8 mouse cellular contexts compared by ENCODE assay signal in the genomic region with DNA sequence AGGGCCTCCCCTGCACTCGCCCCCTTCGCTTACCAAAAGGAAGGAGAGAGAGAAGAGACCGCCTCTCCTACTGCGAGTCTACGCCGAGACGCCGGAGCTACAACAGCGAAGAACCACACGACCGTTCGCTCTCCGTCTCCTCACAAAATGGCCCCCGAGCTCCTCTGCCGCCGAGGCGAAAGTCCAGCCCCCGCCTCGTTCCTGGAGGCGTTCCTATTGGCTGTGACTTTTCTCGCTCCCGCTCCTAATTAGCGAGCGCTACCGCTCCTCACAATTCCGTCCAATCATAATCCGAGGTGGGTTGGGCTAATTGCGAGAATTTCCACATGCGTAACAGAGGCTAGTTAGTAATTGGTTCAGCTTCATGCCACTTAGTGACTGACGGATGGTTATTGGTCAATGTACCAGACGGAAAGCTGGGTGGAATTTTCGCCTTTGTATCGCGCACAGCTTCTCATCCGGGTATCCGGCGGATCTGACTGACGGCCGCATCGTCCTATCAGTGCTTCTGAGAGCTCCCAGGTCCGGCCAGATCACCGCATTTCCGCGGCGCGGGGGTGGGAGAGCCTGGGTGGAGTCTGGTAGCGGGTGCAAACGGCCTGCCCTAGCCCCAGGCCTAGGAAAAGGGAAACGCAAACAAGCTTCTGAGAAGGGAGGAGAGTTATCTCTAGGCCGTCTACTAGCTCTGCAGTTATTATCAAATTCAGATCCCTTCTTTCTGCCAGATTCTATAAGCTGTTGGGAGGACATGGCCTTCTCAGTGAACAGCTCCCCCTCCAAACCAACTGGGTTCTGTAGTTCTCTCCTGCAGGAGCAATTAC. TPM values are rescaled to one million over a fixed set of nuclear protein-coding genes. Genes with fewer than 3 reads are reported as not detected.
DNase-seq lines count a peak whose midpoint lies in the region; ATAC-seq and TF ChIP-seq lines count a peak whose summit lies in the region.

TSS of gene Hnrnpc (minus strand) at position 173 of the 821 bp plus-strand sequence.

- H3K4me1 ChIP-seq in CH12.LX (ENCODE audit: control insufficient read depth in 1 of 2, insufficient read depth in 2 of 2), result peaks cover 0 to 20% of the 10 kb centered on the region in 2 experiments; a peak in 2 of 4 replicates
- peaks cover 2% of the 10 kb centered on the region; the same call in 1 of the 2 replicates for H3K4me1 ChIP-seq in forebrain, embryonic 11.5 days (replicated peaks; ENCODE audit: control insufficient read depth, insufficient read depth, low read length)
- peaks cover 24% of the 10 kb centered on the region for H3K4me1 ChIP-seq in heart, embryonic 16.5 days (ENCODE audit: control insufficient read depth, insufficient read depth, low read length)
- peaks cover 51% of the 10 kb centered on the region for H3K4me1 ChIP-seq in liver, embryonic 15.5 days (replicated peaks)
- H3K4me1 ChIP-seq in neural tube, embryonic 12.5 days, result peaks cover 25% of the 10 kb centered on the region

- peak within 1 kb of the TSS; percentile 93 for H3K4me2 ChIP-seq in CH12.LX (ENCODE audit: insufficient read depth, low read depth, poor library complexity, severe bottlenecking)
- H3K4me2 ChIP-seq in forebrain, embryonic 11.5 days (ENCODE audit: low read depth, low read length, severe bottlenecking), result peak within 1 kb of the TSS; percentile 71
- H3K4me2 ChIP-seq in heart, embryonic 16.5 days (ENCODE audit: low read depth, low read length), result peak within 1 kb of the TSS; percentile 64
- H3K4me2 ChIP-seq in liver, embryonic 15.5 days, result peak within 1 kb of the TSS; percentile 87
- peak within 1 kb of the TSS; percentile 71 for H3K4me2 ChIP-seq in neural tube, embryonic 12.5 days (replicated peaks)

- no peaks in the 10 kb centered on the region for H3K9me3 ChIP-seq in CH12.LX (replicated peaks; ENCODE audit: low read length)
- no peaks in the 10 kb centered on the region for H3K9me3 ChIP-seq in forebrain, embryonic 11.5 days (ENCODE audit: control insufficient read depth, low read length)
- no peaks in the 10 kb centered on the region for H3K9me3 ChIP-seq in heart, embryonic 16.5 days (replicated peaks; ENCODE audit: control insufficient read depth, low read length)
- no peaks in the 10 kb centered on the region for H3K9me3 ChIP-seq in liver, embryonic 15.5 days (replicated peaks)
- no peaks in the 10 kb centered on the region for H3K9me3 ChIP-seq in neural tube, embryonic 12.5 days

- H3K9ac ChIP-seq in CH12.LX (ENCODE audit: insufficient read depth, low read depth), result peak within 1 kb of the TSS; percentile 94
- peak within 1 kb of the TSS; percentile 100 for H3K9ac ChIP-seq in forebrain, embryonic 11.5 days (ENCODE audit: low read length)
- H3K9ac ChIP-seq in heart, embryonic 16.5 days (ENCODE audit: low read length), result peak within 1 kb of the TSS; percentile 100
- H3K9ac ChIP-seq in liver, embryonic 15.5 days, result peak within 1 kb of the TSS; percentile 90
- peak within 1 kb of the TSS; percentile 96 for H3K9ac ChIP-seq in neural tube, embryonic 12.5 days

- in situ Hi-C loops in CH12.LX (cut with MboI; ENCODE audit: low pct_ligation_motif_present, low pct_unique_long_range_greater_than_20kb, low sequenced_read_pairs), result no loop called here

- H3K4me3 ChIP-seq in CH12.LX (replicated peaks in 1 of 3; ENCODE audit: low read depth in 2 of 3, low read length in 2 of 3, poor library complexity in 1 of 3), result peak within 1 kb of the TSS; percentile 94 to 99 (median 97)
- peak within 1 kb of the TSS; percentile 99 for H3K4me3 ChIP-seq in forebrain, embryonic 11.5 days (ENCODE audit: low read depth, low read length)
- H3K4me3 ChIP-seq in heart, embryonic 16.5 days (ENCODE audit: low read length), result peak within 1 kb of the TSS; percentile 85
- H3K4me3 ChIP-seq in liver, embryonic 15.5 days (replicated peaks), result peak within 1 kb of the TSS; percentile 86
- peak within 1 kb of the TSS; percentile 86 for H3K4me3 ChIP-seq in neural tube, embryonic 12.5 days

- H3K27ac ChIP-seq in CH12.LX (ENCODE audit: insufficient read depth, low read depth), result peak within 1 kb of the TSS; percentile 80
- peak within 1 kb of the TSS; percentile 90 for H3K27ac ChIP-seq in forebrain, embryonic 11.5 days (ENCODE audit: low read depth, low read length)
- H3K27ac ChIP-seq in heart, embryonic 16.5 days (ENCODE audit: low read length), result peak within 1 kb of the TSS; percentile 98
- peak within 1 kb of the TSS; percentile 99 for H3K27ac ChIP-seq in liver, embryonic 15.5 days (replicated peaks)
- peak within 1 kb of the TSS; percentile 88 for H3K27ac ChIP-seq in neural tube, embryonic 12.5 days

- peaks cover 6 to 15% of the 10 kb centered on the region in 2 experiments for H3K36me3 ChIP-seq in CH12.LX (replicated peaks in 1 of 2; ENCODE audit: control insufficient read depth in 1 of 2, insufficient read depth in 1 of 2, low read length in 1 of 2)
- no peaks in the 10 kb centered on the region for H3K36me3 ChIP-seq in forebrain, embryonic 11.5 days (ENCODE audit: control insufficient read depth, insufficient read depth, low read length)
- H3K36me3 ChIP-seq in heart, embryonic 16.5 days (ENCODE audit: control insufficient read depth, insufficient read depth), result 0 out of 2 replicates have a peak, but pooled peaks cover 2% of the 10 kb centered on the region
- peaks cover 11% of the 10 kb centered on the region for H3K36me3 ChIP-seq in liver, embryonic 15.5 days (replicated peaks)
- peaks cover 4% of the 10 kb centered on the region for H3K36me3 ChIP-seq in neural tube, embryonic 12.5 days

- dilution Hi-C loops in CH12.LX (cut with MboI; ENCODE audit: extremely low pct_ligation_motif_present, extremely low pct_unique_long_range_greater_than_20kb, low sequenced_read_pairs), result no loop called here

- ATAC-seq in forebrain, embryonic 11.5 days (replicated peaks; ENCODE audit: low FRiP score), result peak; percentile 99
- peak; percentile 96 for ATAC-seq in heart, embryonic 16.5 days (replicated peaks; ENCODE audit: extremely low read depth, insufficient read depth, low FRiP score)
- ATAC-seq in liver, embryonic 15.5 days (ENCODE audit: insufficient read depth), result peak; percentile 95
- ATAC-seq in neural tube, embryonic 12.5 days (ENCODE audit: low FRiP score, low read depth), result peak; percentile 99

- no peaks in the 10 kb centered on the region for H3K27me3 ChIP-seq in CH12.LX (replicated peaks)
- H3K27me3 ChIP-seq in forebrain, embryonic 11.5 days (ENCODE audit: control insufficient read depth, insufficient read depth, low read length), result no peaks in the 10 kb centered on the region
- H3K27me3 ChIP-seq in heart, embryonic 16.5 days (ENCODE audit: control insufficient read depth, insufficient read depth, low read length), result no peaks in the 10 kb centered on the region
- H3K27me3 ChIP-seq in liver, embryonic 15.5 days, result no peaks in the 10 kb centered on the region
- no peaks in the 10 kb centered on the region for H3K27me3 ChIP-seq in neural tube, embryonic 12.5 days (replicated peaks)

- peak; percentile 87 for TF ChIP-seq POLR2A in CH12.LX (IDR thresholded peaks at IDR 0.05; ENCODE audit: low read depth, low read length)

- no peak for TF ChIP-seq CTCF in CH12.LX (conservative IDR thresholded peaks at IDR 0.05 in 1 of 2, IDR thresholded peaks at IDR 0.05 in 1 of 2; ENCODE audit: low read depth in 2 of 2, low read length in 2 of 2)

- no peak for TF ChIP-seq EP300 in CH12.LX (IDR thresholded peaks at IDR 0.05; ENCODE audit: low read length)

- WGBS in forebrain, embryonic 11.5 days, result under 1% methylated on average over 49 of the region's 50 CpGs
- under 1% methylated on average over 48 of the region's 50 CpGs for WGBS in heart, embryonic 16.5 days
- WGBS in liver, embryonic 15.5 days (ENCODE audit: insufficient replicate concordance), result under 1% methylated on average over 50 of the region's 50 CpGs
- WGBS in neural tube, embryonic 12.5 days, result under 1% methylated on average over 50 of the region's 50 CpGs

- no peak for TF ChIP-seq RAD21 in CH12.LX (IDR thresholded peaks at IDR 0.05; ENCODE audit: low read depth, low read length)

- peak; percentile 100 for DNase-seq in CH12.LX (ENCODE audit: extremely low read depth)
- peak; percentile 100 for DNase-seq in c-Kit-positive CD71-positive TER-119-negative erythroid progenitor cells, embryonic 14.5 days (ENCODE audit: low read depth)
- DNase-seq in forebrain, embryonic 11.5 days (ENCODE audit: low spot score), result peak; percentile 100
- DNase-seq in kidney, postnatal 36 days, result peak; percentile 100
- DNase-seq in telencephalon, adult 2 months (ENCODE audit: low read depth, low spot score), result peak; percentile 100

- H3K79me2 ChIP-seq in CH12.LX (replicated peaks; ENCODE audit: control insufficient read depth, extremely low read depth, insufficient read depth, poor library complexity, severe bottlenecking), result peaks cover 42% of the 10 kb centered on the region

TF ChIP-seq in CH12.LX, 34 proteins besides CTCF, POLR2A, EP300 and RAD21 (continues in another document):
- TF ChIP-seq MEF2A (IDR thresholded peaks at IDR 0.05; ENCODE audit: borderline replicate concordance, low read depth, low read length) (peak; percentile 40; the same call in 1 of the 2 replicates), JUN (IDR thresholded peaks at IDR 0.05; ENCODE audit: insufficient read depth, low read depth, low read length) (no peak), CHD1 (IDR thresholded peaks at IDR 0.05; ENCODE audit: low read depth, low read length) (no peak), MYC (IDR thresholded peaks at IDR 0.05; ENCODE audit: low read depth, low read length) (peak; percentile 80), USF1 (IDR thresholded peaks at IDR 0.05; ENCODE audit: low read depth, low read length) (no peak), JUND (conservative IDR thresholded peaks at IDR 0.05; ENCODE audit: low read depth, low read length) (peak; percentile 16; the same call in 1 of the 2 replicates), CHD2 (IDR thresholded peaks at IDR 0.05; ENCODE audit: low read length) (peak; percentile 98), MXI1 (IDR thresholded peaks at IDR 0.05; ENCODE audit: low read depth, low read length) (peak; percentile 32; the same call in 1 of the 2 replicates), MAX (IDR thresholded peaks at IDR 0.05; ENCODE audit: low read length) (peak; percentile 75), TCF12 (IDR thresholded peaks at IDR 0.05; ENCODE audit: low read depth, low read length) (peak; percentile 88), RCOR1 (conservative IDR thresholded peaks at IDR 0.05; ENCODE audit: low read depth, low read length) (no peak), UBTF (IDR thresholded peaks at IDR 0.05; ENCODE audit: low read depth, low read length) (no peak), GABPA (IDR thresholded peaks at IDR 0.05; ENCODE audit: insufficient replicate concordance, low read depth, low read length) (no peak)

RNA-seq across cellular contexts. Expression of gene Hnrnpc, which starts in this region (rescaled TPM):
- 274 and 325 TPM in 2 replicates for total RNA-seq in CH12.LX (2012; rRNA removed)
- total RNA-seq in CH12.LX (2014; rRNA removed), result 370 and 375 TPM in 2 replicates
- 813 and 876 TPM in 2 replicates for polyA plus RNA-seq in CH12.LX (2012; ENCODE audit: insufficient read length, low read depth)
- polyA plus RNA-seq in forebrain, embryonic 11.5 days (2014; fragmentation: Nextera tagmentation; extraction: Ambion mirVana), result 937 and 1,003 TPM in 2 replicates
- polyA plus RNA-seq in heart, embryonic 16.5 days (2015; fragmentation: Nextera tagmentation; extraction: Ambion mirVana), result 337 and 412 TPM in 2 replicates
- 215 and 238 TPM in 2 replicates for polyA plus RNA-seq in liver, embryonic 15.5 days (2015; fragmentation: Nextera tagmentation; extraction: Ambion mirVana)
- polyA plus RNA-seq in neural tube, embryonic 12.5 days (2016; fragmentation: Nextera tagmentation; extraction: Ambion mirVana), result 764 and 797 TPM in 2 replicates

Comparison
In these comparisons a context has a peak if more than half of its experiments do, and no peak if none do; other contexts are left out.
1. Peak in every context shown above with its lines: DNase-seq, ATAC-seq, H3K4me3 ChIP-seq and H3K27ac ChIP-seq.